Mouse (Mus musculus) lung, embryonic 16.5 days (tissue): ENCODE measurements around the gene Tnnc1. TPM values are rescaled to one million over a fixed set of nuclear protein-coding genes. Genes with fewer than 3 reads are reported as not detected.

ENCODE experiments used
- ATAC-seq: fragments of 200-750 bp; cut with Nextera tagmentation; 2 replicates; pipeline ENCODE4 v1.8.0; 2017; ENCODE audit warnings: low read depth, mild to moderate bottlenecking, moderate library complexity
- H3K27ac ChIP-seq: fragments of 300-500 bp; sonication (generic); 2 replicates; pipeline ENCODE4 v1.5.1; 2014; ENCODE audit warnings: mild to moderate bottlenecking, control low read depth, low read length
- H3K27me3 ChIP-seq: fragments of 300-500 bp; sonication (generic); 2 replicates; pipeline ENCODE4 v1.6.1; 2014; ENCODE audit warnings: low read depth, low read length, mixed read lengths; ENCODE audit not compliant: control insufficient read depth, insufficient read depth
- H3K36me3 ChIP-seq: fragments of 300-500 bp; sonication (generic); 2 replicates; pipeline ENCODE4 v1.6.1; 2014; ENCODE audit warnings: low read length; ENCODE audit not compliant: control insufficient read depth, insufficient read depth
- H3K4me1 ChIP-seq: fragments of 300-500 bp; sonication (generic); replicated peaks from 2 replicates; pipeline ENCODE4 v1.6.1; 2014; ENCODE audit warnings: low read length, mixed read lengths; ENCODE audit not compliant: control insufficient read depth, insufficient read depth
- H3K4me2 ChIP-seq: fragments of 300-500 bp; sonication (generic); 2 replicates; pipeline ENCODE4 v1.6.1; 2014; ENCODE audit warnings: low read depth, low read length, control low read depth
- H3K4me3 ChIP-seq: fragments of 300-500 bp; sonication (generic); 2 replicates; pipeline ENCODE4 v1.5.1; 2014; ENCODE audit warnings: mild to moderate bottlenecking, low read length, control low read depth
- H3K9ac ChIP-seq: fragments of 300-500 bp; sonication (generic); 2 replicates; pipeline ENCODE4 v1.6.1; 2014; ENCODE audit warnings: low read length, control low read depth
- H3K9me3 ChIP-seq: fragments of 300-500 bp; sonication (generic); 2 replicates; pipeline ENCODE4 v1.6.1; 2016; ENCODE audit warnings: low read length; ENCODE audit not compliant: control insufficient read depth
- whole genome bisulfite sequencing: fragments of 180-500 bp; shearing (Covaris S2); extraction: QIAGEN DNeasy Blood & Tissue Kit; methylation state at CpG from one replicate; pipeline ENCODE4 v1.1.7; 2014; 5-methylcytosine and 5-hydroxymethylcytosine counted together
- polyA plus RNA-seq: library from polyadenylated mRNA; unstranded; fragments of >200 nt; fragmentation: Nextera tagmentation; extraction: Ambion mirVana; gene quantifications from 2 replicates; pipeline ENCODE4 v1.2.1, GENCODE M21; 2015

Gene Tnnc1
- polyA plus RNA-seq, 1 experiment from 2014 or later: 113 TPM

DNA sequence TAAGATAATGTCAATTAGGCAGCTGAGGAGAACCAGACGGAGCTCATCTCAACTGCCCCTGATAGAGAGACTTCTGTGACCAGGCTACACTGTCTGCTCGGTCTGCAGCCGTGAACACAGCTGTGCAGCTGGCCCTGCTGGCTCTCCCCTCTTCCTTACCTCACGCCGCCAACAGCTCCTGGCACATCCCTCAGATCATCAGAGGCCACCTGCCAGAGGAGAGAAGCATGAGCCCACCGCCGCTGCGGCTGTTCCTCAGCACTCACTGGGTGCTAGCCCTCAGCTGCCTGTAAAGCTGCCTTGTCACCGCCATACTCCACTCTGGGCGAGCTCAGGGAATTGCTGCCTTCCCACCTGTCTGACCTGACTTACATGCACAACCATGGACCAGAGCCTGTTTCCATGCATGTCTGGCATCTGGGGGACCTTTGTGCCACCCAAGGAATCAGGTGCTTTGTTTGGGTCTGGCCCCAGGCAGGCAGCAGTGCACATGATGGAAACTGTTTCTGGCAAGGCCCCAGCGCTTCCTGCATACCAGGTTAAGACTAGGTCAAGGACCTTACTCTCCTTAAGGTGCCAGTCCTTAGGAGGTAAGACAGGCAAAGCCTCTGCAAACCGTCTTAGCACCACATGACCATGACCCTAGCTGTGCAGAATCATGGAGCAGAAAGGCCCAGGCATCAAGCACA lies 28.3 kb upstream of the Tnnc1 start:
- Histone ChIP-seq H3K27me3 (no peaks in the 10 kb centered on the region), H3K9ac (no peak overlapping the region), H3K9me3 (no peaks in the 10 kb centered on the region), H3K36me3 (peaks cover 72% of the 10 kb centered on the region), H3K27ac (no peak overlapping the region), H3K4me3 (no peak overlapping the region), H3K4me2 (no peak overlapping the region), H3K4me1 (peaks cover 5% of the 10 kb centered on the region; the same call in 1 of the 2 replicates)
- 86% methylated on average over 12 of the region's 12 CpGs for WGBS
- no peak for ATAC-seq

GRCm38 (mm10) chr14:31181512-31181911 lies 26.6 kb upstream of the Tnnc1 start:
- 80% methylated on average over 4 of the region's 4 CpGs for WGBS
- Histone ChIP-seq H3K4me3 (no peak overlapping the region), H3K36me3 (peaks cover 72% of the 10 kb centered on the region), H3K4me2 (no peak overlapping the region), H3K27ac (0 out of 2 replicates have a peak overlapping the region, but pooled peaks have one; percentile 23), H3K27me3 (no peaks in the 10 kb centered on the region), H3K9me3 (no peaks in the 10 kb centered on the region), H3K4me1 (peaks cover 5% of the 10 kb centered on the region; the same call in 1 of the 2 replicates), H3K9ac (no peak overlapping the region)
- no peak for ATAC-seq

- peaks cover 72% of the 10 kb centered on the region for H3K36me3 ChIP-seq
- no peaks in the 10 kb centered on the region for H3K27me3 ChIP-seq
- WGBS: 66% methylated on average over 2 of the region's 2 CpGs
- H3K4me3 ChIP-seq: no peak overlapping the region
- H3K27ac ChIP-seq: no peak overlapping the region
- H3K9me3 ChIP-seq: no peaks in the 10 kb centered on the region
- no peak overlapping the region; the same call in 1 of the 2 replicates for H3K9ac ChIP-seq
- H3K4me2 ChIP-seq: no peak overlapping the region
- peaks cover 5% of the 10 kb centered on the region; the same call in 1 of the 2 replicates for H3K4me1 ChIP-seq
- peak; percentile 26; the same call in 1 of the 2 replicates for ATAC-seq
These were observed 25.3 kb upstream of the Tnnc1 start for GRCm38 (mm10) chr14:31182786-31183290.

DNA sequence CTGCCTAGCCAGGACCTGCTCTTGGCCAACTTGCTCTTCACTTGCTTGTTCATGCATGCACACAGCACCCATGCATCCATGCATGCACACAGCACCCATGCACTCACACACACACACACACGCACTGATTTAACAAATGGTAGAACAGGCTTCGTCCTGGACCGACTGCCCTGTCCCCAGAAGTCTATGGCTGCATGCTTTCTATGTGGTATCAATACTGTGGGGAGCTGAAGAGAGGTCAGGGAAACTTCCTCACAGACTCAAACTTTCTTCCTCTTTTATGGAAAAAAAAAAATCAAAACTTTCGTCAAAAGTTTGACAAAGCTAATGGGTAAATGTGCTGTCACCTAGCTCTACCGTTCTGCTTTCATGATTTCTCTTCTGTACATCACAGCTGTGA lies 24.6 kb upstream of the Tnnc1 start:
- Histone ChIP-seq H3K4me3 (no peak overlapping the region), H3K27ac (0 out of 2 replicates have a peak overlapping the region, but pooled peaks have one; percentile 34), H3K9me3 (no peaks in the 10 kb centered on the region), H3K4me2 (no peak overlapping the region), H3K9ac (no peak overlapping the region), H3K4me1 (peaks cover 5% of the 10 kb centered on the region; the same call in 1 of the 2 replicates), H3K36me3 (peaks cover 73% of the 10 kb centered on the region), H3K27me3 (no peaks in the 10 kb centered on the region)
- 70% methylated on average over 5 of the region's 5 CpGs for WGBS
- no peak for ATAC-seq

- no peak overlapping the region for H3K4me2 ChIP-seq
- H3K27ac ChIP-seq: no peak overlapping the region
- ATAC-seq: no peak
- no peaks in the 10 kb centered on the region for H3K9me3 ChIP-seq
- no peak overlapping the region for H3K9ac ChIP-seq
- no peak overlapping the region for H3K4me3 ChIP-seq
- peaks cover 69% of the 10 kb centered on the region for H3K36me3 ChIP-seq
- no peaks in the 10 kb centered on the region for H3K27me3 ChIP-seq
- 89% methylated on average over 12 of the region's 12 CpGs for WGBS
- peaks cover 5% of the 10 kb centered on the region; the same call in 1 of the 2 replicates for H3K4me1 ChIP-seq
These were observed 23.9 kb upstream of the Tnnc1 start for GRCm38 (mm10) chr14:31184195-31184594.

- Histone ChIP-seq H3K27ac (no peak overlapping the region), H3K36me3 (peaks cover 75% of the 10 kb centered on the region), H3K4me3 (no peak overlapping the region), H3K9ac (no peak overlapping the region), H3K4me2 (no peak overlapping the region), H3K4me1 (peaks cover 5% of the 10 kb centered on the region; the same call in 1 of the 2 replicates), H3K27me3 (no peaks in the 10 kb centered on the region), H3K9me3 (no peaks in the 10 kb centered on the region)
- ATAC-seq: no peak
- 43% methylated on average over 4 of the region's 4 CpGs for WGBS
These were observed 21.5 kb upstream of the Tnnc1 start for GRCm38 (mm10) chr14:31186656-31187055.

GRCm38 (mm10) chr14:31188771-31189181 lies 19.3 kb upstream of the Tnnc1 start:
- peak; percentile 82 for ATAC-seq
- no peak overlapping the region for H3K4me3 ChIP-seq
- WGBS: 57% methylated on average over 6 of the region's 6 CpGs
- peaks cover 63% of the 10 kb centered on the region for H3K36me3 ChIP-seq
- H3K9me3 ChIP-seq: no peaks in the 10 kb centered on the region
- H3K4me1 ChIP-seq: no peaks in the 10 kb centered on the region; the same call in 1 of the 2 replicates
- no peaks in the 10 kb centered on the region for H3K27me3 ChIP-seq
- H3K4me2 ChIP-seq: no peak overlapping the region
- H3K27ac ChIP-seq: peak overlapping the region; percentile 36; the same call in 1 of the 2 replicates
- no peak overlapping the region for H3K9ac ChIP-seq

GRCm38 (mm10) chr14:31189348-31189747 lies 18.8 kb upstream of the Tnnc1 start:
- WGBS: 88% methylated on average over 3 of the region's 3 CpGs
- Histone ChIP-seq H3K9me3 (no peaks in the 10 kb centered on the region), H3K4me2 (no peak overlapping the region), H3K36me3 (peaks cover 59% of the 10 kb centered on the region), H3K27ac (0 out of 2 replicates have a peak overlapping the region, but pooled peaks have one; percentile 36), H3K4me1 (no peaks in the 10 kb centered on the region; the same call in 1 of the 2 replicates), H3K27me3 (no peaks in the 10 kb centered on the region), H3K9ac (no peak overlapping the region), H3K4me3 (no peak overlapping the region)
- ATAC-seq: no peak

DNA sequence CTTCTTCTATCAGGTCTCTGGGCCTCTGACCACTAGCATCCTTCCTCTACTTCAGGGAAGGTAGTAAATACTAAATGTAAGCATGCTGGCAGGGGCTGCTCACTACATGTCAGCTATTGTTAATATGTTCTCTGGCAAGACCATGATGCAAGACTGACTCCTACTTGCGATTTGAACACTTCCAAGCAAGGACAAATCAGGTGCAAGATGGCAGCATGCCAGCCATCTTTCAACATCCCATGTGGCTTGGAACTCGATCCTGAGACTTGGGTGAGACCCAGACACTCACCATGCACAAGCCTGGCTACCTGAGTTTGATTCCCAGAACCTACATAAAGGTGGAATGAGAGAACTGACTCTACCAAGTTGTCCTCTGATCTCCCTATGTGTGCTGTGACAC lies 16.2 kb upstream of the Tnnc1 start:
- peaks cover 43% of the 10 kb centered on the region for H3K36me3 ChIP-seq
- H3K4me2 ChIP-seq: no peak overlapping the region
- no peak overlapping the region for H3K27ac ChIP-seq
- H3K9me3 ChIP-seq: no peaks in the 10 kb centered on the region
- H3K4me1 ChIP-seq: peaks cover 12% of the 10 kb centered on the region
- no peaks in the 10 kb centered on the region for H3K27me3 ChIP-seq
- WGBS: 46% methylated on average over 2 of the region's 2 CpGs
- no peak overlapping the region for H3K4me3 ChIP-seq
- no peak overlapping the region for H3K9ac ChIP-seq
- no peak for ATAC-seq
